24 mouse cellular contexts compared by ENCODE assay signal in genomic region chr1:139036302-139036701, GRCm38 (mm10).
DNase-seq lines count a peak whose midpoint lies in the region; ATAC-seq lines count a peak whose summit lies in the region.
"Had no signal": no experiment of that assay in that cellular context is flagged by ENCODE, and none has a peak within 500 bp of the region (broad histone marks: within the 10 kb centered on the region; RNA-seq: fewer than 3 reads in every experiment).

No protein-coding gene starts in this region.

- no peaks in the 10 kb centered on the region for H3K9me3 ChIP-seq in midbrain, embryonic 12.5 days
- H3K9me3 ChIP-seq in midbrain, embryonic 16.5 days (replicated peaks; ENCODE audit: control insufficient read depth, low read length, poor library complexity, severe bottlenecking), result no peaks in the 10 kb centered on the region
- H3K9me3 ChIP-seq: forebrain, embryonic 12.5 days; heart, embryonic 12.5 days; hindbrain, embryonic 13.5 days; intestine, embryonic 15.5 days; limb, embryonic 13.5 days; neural tube, embryonic 15.5 days had no signal

- 0 out of 2 replicates have a peak overlapping the region, but pooled peaks have one; percentile 15 for H3K27ac ChIP-seq in midbrain, embryonic 12.5 days (replicated peaks)
- H3K27ac ChIP-seq in midbrain, embryonic 16.5 days (ENCODE audit: low read length), result no peak overlapping the region
- H3K27ac ChIP-seq: forebrain, embryonic 12.5 days; hindbrain, embryonic 13.5 days; intestine, embryonic 15.5 days; liver, embryonic 14.5 days; macrophage; neural tube, embryonic 15.5 days had no signal

- DNase-seq in naive thymus-derived CD4-positive, alpha-beta T cell, adult 2 months (ENCODE audit: low read depth), result peak; percentile 49
- no peak for DNase-seq in layer of hippocampus, postnatal 36 days
- no peak for DNase-seq in kidney, postnatal 25 days
- no peak for DNase-seq in ovary, postnatal 10 days (ENCODE audit: low spot score)
- DNase-seq: adrenal gland, postnatal 14 days; cerebellum, adult 18-20 months; cerebellum, postnatal 36 days; heart, postnatal 14 days; kidney, adult 9 months; kidney, postnatal 36 days; layer of hippocampus, adult 9-11 months; thymus, postnatal 36 days had no signal

- WGBS in midbrain, embryonic 12.5 days, result 90% methylated on average over 1 of the region's 1 CpGs
- WGBS in midbrain, embryonic 16.5 days, result 93% methylated on average over 1 of the region's 1 CpGs

- ATAC-seq in midbrain, embryonic 12.5 days (ENCODE audit: low FRiP score, low read depth), result no peak
- ATAC-seq in midbrain, embryonic 16.5 days, result no peak
- peak; percentile 43 for ATAC-seq in CD4-positive, CD25-positive, alpha-beta regulatory T cell, adult 4 months
- ATAC-seq in hematopoietic stem cell, adult 5-6 weeks (replicated peaks in 1 of 2; ENCODE audit: insufficient read depth in 1 of 2, low FRiP score in 2 of 2, low TSS enrichment in 1 of 2, low read depth in 1 of 2, poor library complexity in 2 of 2, severe bottlenecking in 2 of 2), result peak; percentile 92 to 94
- ATAC-seq: intestine, embryonic 15.5 days had no signal

- H3K36me3 ChIP-seq in midbrain, embryonic 12.5 days, result no peaks in the 10 kb centered on the region
- no peaks in the 10 kb centered on the region for H3K36me3 ChIP-seq in midbrain, embryonic 16.5 days (ENCODE audit: control insufficient read depth, insufficient read depth, low read length)
- H3K36me3 ChIP-seq: forebrain, embryonic 12.5 days; heart, embryonic 12.5 days; hindbrain, embryonic 13.5 days; intestine, embryonic 15.5 days; limb, embryonic 13.5 days; neural tube, embryonic 15.5 days had no signal

- no peak overlapping the region for H3K9ac ChIP-seq in midbrain, embryonic 12.5 days (replicated peaks)
- no peak overlapping the region for H3K9ac ChIP-seq in midbrain, embryonic 16.5 days (ENCODE audit: low read depth, low read length)
- H3K9ac ChIP-seq: forebrain, embryonic 12.5 days; heart, embryonic 12.5 days; hindbrain, embryonic 13.5 days; intestine, embryonic 15.5 days; limb, embryonic 13.5 days; liver, embryonic 14.5 days; neural tube, embryonic 15.5 days had no signal

- H3K27me3 ChIP-seq in midbrain, embryonic 12.5 days, result no peaks in the 10 kb centered on the region
- H3K27me3 ChIP-seq in midbrain, embryonic 16.5 days (ENCODE audit: control insufficient read depth, insufficient read depth, low read depth, low read length), result no peaks in the 10 kb centered on the region
- H3K27me3 ChIP-seq: forebrain, embryonic 12.5 days; heart, embryonic 12.5 days; hindbrain, embryonic 13.5 days; intestine, embryonic 15.5 days; limb, embryonic 13.5 days; neural tube, embryonic 15.5 days had no signal

- no peak overlapping the region for H3K4me2 ChIP-seq in midbrain, embryonic 12.5 days (replicated peaks)
- H3K4me2 ChIP-seq in midbrain, embryonic 16.5 days (ENCODE audit: low read length), result no peak overlapping the region
- H3K4me2 ChIP-seq: forebrain, embryonic 12.5 days; heart, embryonic 12.5 days; hindbrain, embryonic 13.5 days; intestine, embryonic 15.5 days; limb, embryonic 13.5 days; neural tube, embryonic 15.5 days had no signal

- peaks cover 16% of the 10 kb centered on the region for H3K4me1 ChIP-seq in midbrain, embryonic 12.5 days
- peaks cover 7% of the 10 kb centered on the region; the same call in 1 of the 2 replicates for H3K4me1 ChIP-seq in midbrain, embryonic 16.5 days (ENCODE audit: control insufficient read depth, insufficient read depth, low read length)
- H3K4me1 ChIP-seq: intestine, embryonic 15.5 days; neural tube, embryonic 15.5 days had no signal

- H3K4me3 ChIP-seq in midbrain, embryonic 12.5 days, result no peak overlapping the region
- H3K4me3 ChIP-seq in midbrain, embryonic 16.5 days (ENCODE audit: low read depth, low read length), result no peak overlapping the region
- H3K4me3 ChIP-seq: forebrain, embryonic 12.5 days; heart, embryonic 12.5 days; hindbrain, embryonic 13.5 days; intestine, embryonic 15.5 days; limb, embryonic 13.5 days; neural tube, embryonic 15.5 days had no signal

Comparison
In these comparisons a context has a peak if more than half of its experiments do, and no peak if none do; other contexts are left out.
1. ATAC-seq: peak in CD4-positive, CD25-positive, alpha-beta regulatory T cell, adult 4 months (single experiment) and hematopoietic stem cell, adult 5-6 weeks (2 of 2); none in midbrain, embryonic 12.5 days (single experiment) and midbrain, embryonic 16.5 days (single experiment).